Mouse (Mus musculus) thymus, adult 2 months (tissue): ENCODE measurements around the gene Boll. TPM values are rescaled to one million over a fixed set of nuclear protein-coding genes. Genes with fewer than 3 reads are reported as not detected.

Experiments used
- DNase-seq: peaks from one replicate; pipeline ENCODE4 v3.0.0; 2021
- H3K27ac ChIP-seq: fragments of 200-500 bp; 2 replicates; pipeline ENCODE4 v1.5.1; 2012; ENCODE audit warnings: low read length, control low read depth; ENCODE audit not compliant: control insufficient read depth, insufficient read depth
- H3K27me3 ChIP-seq: fragments of 200-500 bp; 2 replicates; pipeline ENCODE4 v1.6.1; 2012; ENCODE audit warnings: mild to moderate bottlenecking, low read length, moderate library complexity, mixed read lengths; ENCODE audit not compliant: control insufficient read depth, insufficient read depth
- H3K36me3 ChIP-seq: fragments of 200-500 bp; 2 replicates; pipeline ENCODE4 v1.6.1; 2012; ENCODE audit warnings: mild to moderate bottlenecking, low read length, moderate library complexity; ENCODE audit not compliant: control insufficient read depth, insufficient read depth
- H3K4me1 ChIP-seq: fragments of 200-500 bp; replicated peaks from 2 replicates; pipeline ENCODE4 v1.6.1; 2012; ENCODE audit warnings: low read length; ENCODE audit not compliant: control insufficient read depth, insufficient read depth
- H3K4me3 ChIP-seq: fragments of 200-500 bp; 2 replicates; pipeline ENCODE4 v1.5.1; 2012; ENCODE audit warnings: mild to moderate bottlenecking, low read length, control low read depth, moderate library complexity; ENCODE audit not compliant: control insufficient read depth, insufficient read depth
- CTCF ChIP-seq: fragments of 200-500 bp; IDR thresholded peaks from 2 replicates; pipeline ENCODE4 v1.5.1; 2012; ENCODE audit warnings: mild to moderate bottlenecking, control low read depth, low read length, moderate library complexity, borderline replicate concordance; ENCODE audit not compliant: control insufficient read depth, poor library complexity, insufficient read depth; ENCODE audit errors: extremely low read depth
- POLR2A ChIP-seq: fragments of 200-500 bp; IDR thresholded peaks from 2 replicates; pipeline ENCODE4 v1.6.1; 2012; ENCODE audit warnings: mild to moderate bottlenecking, low read length, control low read depth, moderate library complexity; ENCODE audit not compliant: control insufficient read depth, poor library complexity, insufficient read depth; ENCODE audit errors: extremely low read depth
- WGBS: fragments of 180-500 bp; shearing (Covaris S2); methylation state at CpG from one replicate; pipeline ENCODE4 v1.1.7; 2018; 5-methylcytosine and 5-hydroxymethylcytosine counted together
- polyA plus RNA-seq: library from polyadenylated mRNA; depleted of rRNA; stranded (reverse); fragments of >200 nt; gene quantifications from 2 replicates; pipeline ENCODE4 v1.2.3, GENCODE M21; 2012

Gene Boll
- polyA plus RNA-seq, 1 experiment, result 1.3 TPM

DNA sequence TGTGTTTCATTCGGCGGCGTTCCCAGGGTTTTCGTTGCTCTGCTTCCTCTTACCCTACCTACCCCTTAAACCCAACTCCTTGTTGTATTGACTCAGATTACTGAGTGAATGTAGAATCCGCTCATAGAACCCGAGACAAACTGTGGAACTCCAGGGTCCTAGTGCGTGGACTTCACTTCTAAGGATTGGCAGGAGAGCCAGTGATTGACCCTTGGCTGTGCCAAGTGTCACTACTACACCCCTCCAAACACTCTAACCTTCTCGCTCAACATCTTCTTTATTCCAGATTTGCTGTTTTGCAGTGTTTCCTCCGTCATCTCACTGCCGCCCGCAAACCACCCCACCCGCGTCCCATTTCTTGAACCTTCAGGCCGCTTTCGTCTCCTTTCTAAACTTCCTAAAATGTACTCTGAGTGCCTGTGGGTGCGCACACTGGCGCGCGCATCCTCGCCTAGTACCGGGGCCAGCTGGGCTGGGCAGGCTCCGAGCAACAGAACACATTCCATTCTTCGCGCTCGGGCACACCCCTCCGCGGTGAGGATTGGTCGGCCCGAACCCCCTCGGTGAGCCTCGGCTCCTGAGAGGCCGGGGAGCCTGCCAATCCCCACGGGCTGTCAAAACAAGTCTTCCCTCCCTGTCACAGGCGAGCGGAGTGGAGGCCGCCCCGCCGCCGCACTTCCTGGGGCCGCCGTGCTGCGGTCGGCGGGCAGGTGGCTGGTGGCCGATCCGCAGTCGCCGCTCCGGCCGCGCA, 42.2 kb upstream of the Boll start, which contains the start of gene Plcl1:
Gene Plcl1 (plus strand): TSS at position 650 of the 751 bp plus-strand sequence.
- peak; percentile 98 for DNase-seq
- no peaks in the 10 kb centered on the region for H3K27me3 ChIP-seq
- no peak within 1 kb of the TSS for H3K27ac ChIP-seq
- H3K4me1 ChIP-seq, result peaks cover 8% of the 10 kb centered on the region
- peak; percentile 79; the same call in 1 of the 2 replicates for TF ChIP-seq POLR2A
- TF ChIP-seq CTCF, result peak; percentile 38; the same call in 1 of the 2 replicates
- WGBS, result 1% methylated on average over 51 of the region's 51 CpGs
- no peaks in the 10 kb centered on the region for H3K36me3 ChIP-seq
- H3K4me3 ChIP-seq, result peak within 1 kb of the TSS; percentile 86

DNA sequence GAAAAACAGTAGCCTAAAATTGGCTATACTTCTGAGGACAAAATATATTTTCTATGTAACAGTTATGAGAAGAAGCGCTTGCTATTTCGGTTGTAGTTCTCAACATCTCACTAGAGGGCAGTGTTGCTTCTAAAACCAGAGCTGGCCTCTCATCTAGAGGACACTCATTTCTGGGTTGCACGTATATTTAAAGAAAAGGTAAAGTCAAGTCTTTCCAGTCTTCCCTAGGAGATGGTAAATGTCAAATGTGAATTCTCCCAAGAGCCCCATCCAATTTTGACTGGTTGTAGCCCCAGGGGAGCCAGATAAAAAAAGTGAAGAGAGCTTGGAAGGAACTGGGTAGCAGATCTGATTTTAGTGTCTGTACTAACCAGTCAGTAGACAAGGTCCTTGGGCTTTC, 41.2 kb upstream of the Boll start:
- H3K4me3 ChIP-seq, result no peak overlapping the region
- H3K27ac ChIP-seq, result no peak overlapping the region
- H3K36me3 ChIP-seq, result no peaks in the 10 kb centered on the region
- TF ChIP-seq POLR2A (no peak), CTCF (no peak)
- peaks cover 8% of the 10 kb centered on the region for H3K4me1 ChIP-seq
- no peaks in the 10 kb centered on the region for H3K27me3 ChIP-seq
- peak; percentile 68 for DNase-seq
- WGBS, result 5% methylated on average over 3 of the region's 3 CpGs

DNA sequence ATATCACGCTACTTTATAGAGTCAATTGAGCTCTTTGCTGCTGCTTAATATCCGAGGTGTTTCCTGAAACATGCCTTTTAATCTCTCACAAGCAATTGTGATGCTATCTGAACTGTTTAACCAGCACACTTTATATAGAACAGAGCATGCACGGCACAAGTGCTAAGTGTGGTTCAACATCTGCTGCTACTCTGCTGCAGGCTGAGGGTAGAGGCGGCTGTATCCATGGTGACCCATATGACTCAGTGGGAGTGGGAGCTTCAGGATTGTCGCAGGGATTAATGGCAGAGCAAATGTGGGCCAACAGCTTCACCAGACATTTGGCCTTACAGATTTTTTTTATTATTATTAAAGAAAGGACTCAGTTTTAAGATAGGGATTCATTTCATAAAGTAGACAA, 36.6 kb upstream of the Boll start:
- WGBS, result 83% methylated on average over 5 of the region's 5 CpGs
- TF ChIP-seq POLR2A (no peak), CTCF (no peak)
- Histone ChIP-seq H3K27me3 (no peaks in the 10 kb centered on the region), H3K36me3 (no peaks in the 10 kb centered on the region), H3K4me3 (no peak overlapping the region), H3K27ac (no peak overlapping the region), H3K4me1 (no peaks in the 10 kb centered on the region)
- DNase-seq, result no peak

DNA sequence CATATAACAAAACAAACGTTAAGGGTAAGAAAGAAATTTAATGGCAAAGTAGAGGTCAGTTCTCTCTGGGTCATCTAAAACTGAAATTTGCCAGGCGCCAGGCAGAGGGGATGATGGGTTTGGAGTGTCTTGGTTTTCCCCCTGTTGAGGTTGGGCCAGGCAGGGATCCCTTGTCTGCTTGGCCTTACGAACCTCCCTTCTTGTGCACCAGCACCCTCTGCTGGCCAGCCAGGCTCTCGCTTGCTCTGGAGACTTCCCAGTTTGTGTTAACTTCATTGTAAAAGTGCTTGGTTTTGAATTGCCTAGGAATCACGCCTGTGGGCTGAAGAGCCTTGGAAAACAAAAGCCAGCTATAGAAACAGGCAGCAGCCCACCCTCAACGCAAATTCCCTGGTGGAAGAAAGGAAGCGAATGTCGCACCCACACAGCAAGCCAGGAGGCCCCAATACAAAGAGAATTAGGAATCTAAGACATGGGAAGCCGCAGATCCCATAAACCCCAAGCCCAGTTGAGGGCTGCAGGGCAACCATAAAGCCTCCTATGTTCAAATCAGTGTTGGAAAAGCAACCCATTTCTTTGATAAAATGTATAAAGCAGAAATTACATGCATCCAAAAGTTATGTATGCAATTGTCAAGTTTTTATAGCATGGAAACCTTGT, 20.0 kb upstream of the Boll start:
- H3K27me3 ChIP-seq, result no peaks in the 10 kb centered on the region
- WGBS, result 33% methylated on average over 9 of the region's 9 CpGs
- H3K27ac ChIP-seq, result no peak overlapping the region
- no peak overlapping the region for H3K4me3 ChIP-seq
- no peak for TF ChIP-seq POLR2A
- peak; percentile 92 for TF ChIP-seq CTCF
- peak; percentile 81 for DNase-seq
- H3K4me1 ChIP-seq, result peaks cover 6% of the 10 kb centered on the region
- no peaks in the 10 kb centered on the region for H3K36me3 ChIP-seq

DNA sequence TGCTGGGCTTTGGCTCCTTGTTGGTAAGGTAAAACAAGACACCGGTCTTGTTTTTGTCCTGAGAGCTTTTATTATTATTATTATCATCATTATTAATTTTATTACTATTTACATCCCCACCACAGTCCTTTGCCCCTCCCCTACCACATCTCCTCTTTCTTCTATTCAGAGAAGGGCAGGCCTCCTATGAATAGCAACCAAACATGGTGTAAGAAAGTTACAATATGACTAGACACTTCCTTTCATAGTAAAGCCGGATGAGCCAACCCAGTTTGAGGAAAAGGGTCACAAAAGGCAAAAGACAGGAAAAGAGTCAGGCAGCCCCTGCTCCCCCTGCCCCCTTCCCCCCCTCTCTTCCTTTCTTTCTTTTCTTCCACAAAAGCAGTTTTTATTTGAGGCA, 17.3 kb upstream of the Boll start:
- 83% methylated on average over 2 of the region's 2 CpGs for WGBS
- Histone ChIP-seq H3K4me1 (peaks cover 6% of the 10 kb centered on the region), H3K27me3 (no peaks in the 10 kb centered on the region), H3K36me3 (no peaks in the 10 kb centered on the region), H3K4me3 (no peak overlapping the region), H3K27ac (no peak overlapping the region)
- TF ChIP-seq CTCF (no peak), POLR2A (no peak)
- DNase-seq, result no peak

DNA sequence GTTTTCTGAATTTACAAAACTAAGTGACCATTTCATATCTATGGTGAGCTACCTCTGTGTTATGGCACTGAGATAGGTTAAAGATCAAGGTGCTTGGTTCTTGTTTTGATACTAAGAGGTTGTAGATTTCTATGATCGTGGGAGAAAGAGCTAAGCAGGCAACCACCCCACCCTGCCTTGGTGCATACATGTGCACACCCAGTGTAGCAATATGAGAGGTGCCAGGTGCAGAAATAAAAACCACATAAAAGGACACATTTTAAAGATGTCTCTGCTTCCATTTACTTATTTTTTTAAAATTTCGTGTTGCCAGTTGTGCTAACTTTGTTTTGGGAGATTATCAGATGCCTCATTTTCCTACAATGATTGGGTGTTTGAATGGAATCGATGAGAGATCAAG, 9.4 kb upstream of the Boll start:
- TF ChIP-seq POLR2A, result no peak
- no peak for TF ChIP-seq CTCF
- WGBS, result 13% methylated on average over 3 of the region's 3 CpGs
- no peaks in the 10 kb centered on the region for H3K36me3 ChIP-seq
- H3K27me3 ChIP-seq, result no peaks in the 10 kb centered on the region
- H3K27ac ChIP-seq, result no peak overlapping the region
- peak; percentile 37 for DNase-seq
- peaks cover 12% of the 10 kb centered on the region for H3K4me1 ChIP-seq
- H3K4me3 ChIP-seq, result no peak overlapping the region
